Mouse (Mus musculus) mouse embryonic stem cell (cell line): Measurements from ENCODE around the gene Tor3a.

Experiments used
- in situ Hi-C, 2 experiments: fragments of 300-500 bp; cut with MboI; formaldehyde crosslinking; loops; 1 replicate in 1 of 2; 3 replicates in 1 of 2; pipeline ENCODE4 v1.14.3; 2019 to 2020; ENCODE audit warnings: low sequenced_read_pairs in 2 of 2, low pct_unique_long_range_greater_than_20kb in 1 of 2, mixed read lengths in 1 of 2; ENCODE audit not compliant: unreplicated experiment in 1 of 2

Gene Tor3a

GRCm38 (mm10) chr1:156674195-156675000 lies at the start of gene Tor3a:
Gene Tor3a, minus strand, starts transcription at chr1:156674356.
- in situ Hi-C loops = no loop called here

DNA sequence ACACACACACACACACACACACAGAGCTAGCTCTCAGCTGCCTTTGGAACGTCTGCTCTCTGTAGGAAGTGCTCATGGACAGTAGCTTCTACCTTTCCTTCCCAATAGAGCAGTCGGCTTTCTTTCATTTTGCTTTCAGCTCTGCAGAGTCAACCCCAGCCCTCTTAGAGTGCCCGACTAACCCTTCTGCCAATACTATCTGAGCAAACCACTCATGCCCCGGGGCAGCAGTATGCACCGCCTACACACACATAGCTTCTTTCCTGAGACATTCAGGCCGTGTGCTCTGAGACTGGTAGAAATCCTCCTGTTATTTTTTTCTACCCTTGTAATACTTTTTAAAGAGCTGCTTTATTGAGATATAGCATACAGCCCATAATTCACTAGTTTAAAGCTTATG lies 47.9 kb upstream of the Tor3a start:
- in situ Hi-C loops = no loop called here

GRCm38 (mm10) chr1:156720046-156720445 lies 45.9 kb upstream of the Tor3a start:
- in situ Hi-C loops = no loop called here

GRCm38 (mm10) chr1:156718950-156719805 lies 45.0 kb upstream of the Tor3a start, which contains the start of gene Fam20b:
Gene Fam20b, minus strand, starts transcription at chr1:156719086.
- in situ Hi-C loops = no loop called here

GRCm38 (mm10) chr1:156718286-156718949 lies 44.3 kb upstream of the Tor3a start:
- in situ Hi-C loops = no loop called here

DNA sequence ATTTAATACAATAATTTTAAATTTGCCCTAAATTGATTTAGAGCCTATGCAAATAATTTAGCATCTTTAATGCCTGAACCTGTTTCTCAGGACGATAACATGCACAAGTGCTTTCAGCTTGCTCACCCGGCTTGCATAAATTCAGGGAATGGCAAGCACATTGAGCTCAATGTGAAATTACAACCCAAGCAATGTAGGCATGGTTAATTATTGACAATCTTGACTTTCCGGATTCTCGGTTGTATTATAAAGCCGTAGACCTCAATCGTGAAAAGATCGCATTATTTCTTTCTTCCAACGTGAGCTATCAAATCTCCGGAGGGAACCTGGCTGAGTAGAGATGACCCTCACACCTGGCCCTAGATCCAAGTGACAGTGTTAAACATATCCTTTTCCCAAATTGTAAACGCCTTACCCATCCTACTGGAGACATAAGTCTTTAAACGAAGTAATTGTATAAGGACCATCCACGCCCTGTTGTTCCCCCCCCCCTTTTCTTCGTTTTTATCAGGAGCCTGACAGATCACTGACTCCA lies 43.7 kb upstream of the Tor3a start:
- in situ Hi-C loops = no loop called here

GRCm38 (mm10) chr1:156716681-156717080 lies 42.5 kb upstream of the Tor3a start:
- in situ Hi-C loops = no loop called here

DNA sequence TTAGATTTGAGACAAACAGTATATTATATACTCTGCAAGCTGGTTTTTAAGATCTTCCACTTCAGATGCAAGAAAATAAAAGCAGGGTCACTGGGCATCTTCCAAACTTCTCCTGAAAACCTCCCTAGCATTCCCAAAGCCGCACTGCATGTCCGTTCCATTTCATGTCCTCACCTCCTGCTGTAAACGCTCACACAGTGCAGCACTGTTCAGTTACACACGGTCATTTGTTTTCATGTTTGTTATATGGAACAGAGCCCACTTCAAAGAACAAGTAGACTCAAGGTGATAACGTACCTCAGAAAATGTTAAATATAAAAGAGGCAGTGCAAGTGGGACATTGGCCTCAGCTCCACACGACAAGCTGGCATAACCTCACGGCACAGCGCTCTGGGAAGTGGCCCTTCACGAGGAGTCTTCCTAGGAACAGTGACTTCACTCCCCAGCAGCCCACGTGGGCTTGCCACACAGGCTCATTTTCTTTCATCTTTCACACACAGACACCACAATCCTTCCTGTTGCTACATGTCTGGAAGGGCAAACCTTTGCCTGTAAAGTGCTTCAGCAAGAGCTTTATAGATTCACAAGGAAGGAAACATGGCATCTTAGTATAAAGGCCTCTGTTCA lies 36.4 kb upstream of the Tor3a start:
- in situ Hi-C loops = no loop called here

DNA sequence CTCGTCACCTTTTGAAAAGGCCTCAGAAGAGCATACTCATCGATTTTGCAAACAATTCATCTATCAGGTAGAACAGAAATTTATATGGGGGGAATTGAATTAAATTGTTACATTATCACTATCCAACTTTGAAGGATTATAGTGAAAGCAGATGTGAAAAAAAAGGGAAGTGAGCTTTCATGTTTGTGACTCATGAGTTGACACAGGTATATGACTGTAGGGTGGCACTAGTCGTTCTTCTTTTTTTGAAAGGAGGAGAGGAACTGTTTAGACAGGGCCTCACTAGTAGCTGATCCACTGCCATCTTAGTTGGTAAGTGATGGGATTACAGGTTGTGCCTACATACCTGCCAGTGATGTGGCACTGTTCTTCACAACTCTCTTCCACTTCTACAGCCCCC lies 34.5 kb upstream of the Tor3a start:
- in situ Hi-C loops = no loop called here

DNA sequence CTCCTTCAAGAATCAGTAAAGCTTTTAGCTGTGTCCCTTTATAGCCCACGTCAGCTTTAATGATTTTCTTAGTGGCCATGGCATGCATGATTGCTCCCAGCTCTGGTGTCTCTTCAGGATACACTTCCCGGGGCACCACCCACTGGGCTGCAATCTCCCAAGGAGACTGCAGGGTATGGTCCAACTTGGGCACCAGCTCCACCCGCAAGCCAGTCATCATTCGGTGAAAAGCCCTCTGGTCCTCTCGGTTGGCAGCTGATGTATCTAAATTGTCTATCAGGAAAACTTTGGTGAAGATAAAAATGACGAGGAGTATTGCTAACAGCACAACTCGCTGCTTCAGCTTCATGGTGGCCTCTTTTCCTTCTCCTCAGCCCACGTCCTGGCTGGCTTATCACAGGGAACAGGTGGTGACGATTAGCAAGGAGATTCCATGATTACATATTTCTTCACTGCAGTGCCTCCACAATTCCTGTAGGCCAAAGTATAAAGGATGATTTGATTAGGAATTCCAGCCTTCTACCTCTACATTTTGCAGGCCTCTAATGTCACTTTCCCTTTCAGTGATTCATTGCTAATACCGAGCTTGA lies 31.6 kb upstream of the Tor3a start:
- in situ Hi-C loops = no loop called here

DNA sequence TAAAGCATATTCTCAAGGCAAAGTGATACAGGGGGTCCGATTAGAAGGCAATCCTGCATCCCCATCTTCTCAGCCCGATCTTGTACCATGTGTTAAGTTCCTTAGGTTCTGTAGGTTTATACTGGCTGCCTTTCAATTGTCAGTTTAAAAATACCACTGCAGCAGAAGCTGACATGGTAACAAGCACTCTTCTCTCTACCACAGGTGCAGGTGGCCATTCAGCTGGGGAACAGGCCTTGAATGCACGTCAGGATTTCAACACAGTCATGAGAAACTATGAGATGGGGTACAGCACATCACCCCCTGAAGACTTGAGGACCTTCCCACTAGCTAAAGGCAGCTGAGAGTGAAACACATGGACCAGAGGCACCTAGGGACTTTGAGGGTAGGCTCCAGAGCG lies 29.3 kb upstream of the Tor3a start:
- in situ Hi-C loops = no loop called here

DNA sequence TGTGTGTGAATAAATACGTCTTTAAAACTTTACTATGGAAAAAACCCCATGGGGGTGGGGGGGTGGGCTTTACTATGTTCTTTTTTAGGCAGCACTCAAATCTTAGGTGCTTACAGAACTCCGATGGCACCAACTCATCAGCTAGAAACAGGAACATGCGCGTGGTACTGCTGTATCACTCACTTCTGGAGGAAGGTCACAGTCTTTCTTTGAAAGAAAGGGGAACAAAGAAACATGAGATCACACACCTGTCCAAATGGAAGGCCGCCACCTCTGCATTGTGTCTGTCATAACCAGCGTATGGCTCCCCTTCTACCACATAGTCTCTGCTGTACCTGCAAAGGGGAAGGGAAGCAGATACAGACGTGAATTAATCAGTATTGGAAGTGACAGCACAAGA lies 28.0 kb upstream of the Tor3a start:
- in situ Hi-C loops = no loop called here

- in situ Hi-C loops = no loop called here
Observed at GRCm38 (mm10) chr1:156686025-156686661, 12.0 kb upstream of the Tor3a start.

DNA sequence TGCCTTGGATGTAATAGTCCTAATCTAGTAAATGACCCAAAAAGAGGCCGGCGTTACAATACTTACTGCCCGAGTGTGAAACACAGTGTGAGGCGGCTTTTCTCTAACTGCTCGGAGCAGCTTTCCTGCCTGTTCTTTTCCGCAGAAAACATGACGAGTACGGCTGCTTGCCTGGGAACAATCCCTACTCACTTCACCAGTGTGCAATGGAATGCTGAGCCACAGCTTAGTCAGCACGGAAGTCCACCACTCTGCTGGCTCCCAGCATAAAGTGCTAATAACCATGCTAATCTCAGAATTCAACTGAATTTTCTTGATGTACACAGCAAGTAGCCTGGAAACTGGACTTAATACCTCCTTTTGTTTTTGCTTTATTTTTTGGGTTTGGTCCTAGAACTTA lies 5.4 kb upstream of the Tor3a start:
- in situ Hi-C loops = loop anchor here in 1 of 2 experiments (5.0 kb wide), 1 partner anchor 47 kb away; no protein-coding TSS in a partner anchor

- in situ Hi-C loops = loop anchor here in 1 of 2 experiments (5.0 kb wide), 1 partner anchor 45 kb away; no protein-coding TSS in a partner anchor
Observed at GRCm38 (mm10) chr1:156677230-156677629, 3.1 kb upstream of the Tor3a start.

DNA sequence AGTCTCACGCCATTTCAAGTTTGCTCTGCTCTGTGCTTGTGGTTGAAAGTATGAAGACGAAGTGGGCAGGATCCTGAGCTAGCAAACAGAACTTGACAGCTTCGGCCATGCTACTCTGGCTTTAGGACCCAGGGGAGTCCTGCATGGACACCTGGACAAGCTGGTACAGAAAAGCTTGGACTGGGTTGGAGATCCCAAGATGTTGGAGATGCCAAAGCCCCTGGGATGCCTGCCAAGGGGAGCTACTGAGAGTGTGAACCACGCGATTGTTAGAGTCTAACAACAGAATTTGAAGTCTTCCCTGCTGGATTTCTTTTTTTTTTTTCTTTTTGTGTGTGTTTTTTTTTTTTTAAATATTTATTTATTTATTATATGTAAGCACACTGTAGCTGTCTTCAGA lies 2.4 kb upstream of the Tor3a start:
- in situ Hi-C loops = loop anchor here in 1 of 2 experiments (5.0 kb wide), 1 partner anchor 44 kb away; no protein-coding TSS in a partner anchor

DNA sequence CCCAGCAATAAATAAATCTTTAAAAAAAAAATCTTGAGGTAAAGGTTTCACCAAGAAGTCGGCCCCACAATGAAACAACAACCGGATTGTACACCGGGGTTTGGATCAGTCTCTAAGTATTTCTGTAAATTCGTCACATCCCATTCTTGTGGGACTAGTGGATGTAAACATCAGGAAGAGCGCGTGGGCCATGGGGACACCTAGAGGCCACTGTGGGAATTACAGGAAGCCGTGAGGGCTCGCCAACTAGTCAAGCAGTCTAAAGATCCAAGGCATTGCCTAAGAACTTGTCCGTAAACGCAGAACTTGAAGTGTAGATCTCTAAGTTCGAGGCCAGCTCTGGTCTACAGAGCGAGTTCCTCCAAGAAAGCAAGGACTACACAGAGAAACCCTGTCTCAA lies 2.0 kb upstream of the Tor3a start:
- in situ Hi-C loops = loop anchor here in 1 of 2 experiments (5.0 kb wide), 1 partner anchor 44 kb away; no protein-coding TSS in a partner anchor
